ENCODE assay signal across 15 mouse cellular contexts in genomic region chr11:112238960-112239884, GRCm38 (mm10).
A peak's percentile ranks its signal among the peaks of the same experiment; 100 is the strongest.
DNase-seq lines count a peak whose midpoint lies in the region; ATAC-seq lines count a peak whose summit lies in the region.
"Had no signal": no experiment of that assay in that cellular context is flagged by ENCODE, and none has a peak within 500 bp of the region (broad histone marks: within the 10 kb centered on the region; RNA-seq: fewer than 3 reads in every experiment).

No protein-coding gene starts in this region.

- H3K9ac ChIP-seq in intestine, embryonic 15.5 days, result no peak overlapping the region
- no peak overlapping the region for H3K9ac ChIP-seq in limb, embryonic 11.5 days (ENCODE audit: low read length)
- H3K9ac ChIP-seq: heart, embryonic 12.5 days; liver, postnatal 0 days had no signal

- no peaks in the 10 kb centered on the region for H3K9me3 ChIP-seq in intestine, embryonic 15.5 days
- H3K9me3 ChIP-seq in limb, embryonic 11.5 days (ENCODE audit: control insufficient read depth, low read length), result no peaks in the 10 kb centered on the region
- H3K9me3 ChIP-seq in midbrain, embryonic 10.5 days (replicated peaks), result no peaks in the 10 kb centered on the region
- H3K9me3 ChIP-seq in hindbrain, embryonic 10.5 days, result no peaks in the 10 kb centered on the region
- H3K9me3 ChIP-seq: heart, embryonic 12.5 days had no signal

- no peak overlapping the region for H3K27ac ChIP-seq in intestine, embryonic 15.5 days
- H3K27ac ChIP-seq in limb, embryonic 11.5 days (replicated peaks; ENCODE audit: low read depth, low read length), result no peak overlapping the region; the same call in 1 of the 2 replicates
- H3K27ac ChIP-seq in midbrain, embryonic 10.5 days (replicated peaks), result no peak overlapping the region
- H3K27ac ChIP-seq in hindbrain, embryonic 10.5 days, result no peak overlapping the region
- H3K27ac ChIP-seq: hindbrain, postnatal 0 days had no signal

- no peak for ATAC-seq in intestine, embryonic 15.5 days
- no peak for ATAC-seq in limb, embryonic 11.5 days (ENCODE audit: insufficient number of reproducible peaks, low FRiP score, low TSS enrichment, low read depth)
- ATAC-seq: hindbrain, postnatal 0 days; liver, postnatal 0 days had no signal

- no peaks in the 10 kb centered on the region for H3K27me3 ChIP-seq in intestine, embryonic 15.5 days (replicated peaks)
- H3K27me3 ChIP-seq in limb, embryonic 11.5 days (ENCODE audit: control insufficient read depth, insufficient read depth, low read length), result no peaks in the 10 kb centered on the region
- H3K27me3 ChIP-seq in midbrain, embryonic 10.5 days (ENCODE audit: low read depth, poor library complexity, severe bottlenecking), result no peaks in the 10 kb centered on the region
- no peaks in the 10 kb centered on the region for H3K27me3 ChIP-seq in hindbrain, embryonic 10.5 days (ENCODE audit: insufficient read depth, poor library complexity, severe bottlenecking)
- H3K27me3 ChIP-seq: heart, embryonic 12.5 days; megakaryocyte, embryonic 14.5 days had no signal

- no peaks in the 10 kb centered on the region for H3K4me1 ChIP-seq in intestine, embryonic 15.5 days (replicated peaks)
- peaks cover 7% of the 10 kb centered on the region for H3K4me1 ChIP-seq in limb, embryonic 11.5 days (ENCODE audit: control insufficient read depth, insufficient read depth, low read length)
- H3K4me1 ChIP-seq in midbrain, embryonic 10.5 days, result no peaks in the 10 kb centered on the region
- H3K4me1 ChIP-seq in hindbrain, embryonic 10.5 days (replicated peaks), result no peaks in the 10 kb centered on the region
- H3K4me1 ChIP-seq: heart, embryonic 12.5 days; megakaryocyte, embryonic 14.5 days had no signal

- H3K4me3 ChIP-seq in intestine, embryonic 15.5 days (replicated peaks), result no peak overlapping the region
- no peak overlapping the region for H3K4me3 ChIP-seq in limb, embryonic 11.5 days (ENCODE audit: low read depth, low read length)
- H3K4me3 ChIP-seq in midbrain, embryonic 10.5 days, result no peak overlapping the region
- H3K4me3 ChIP-seq in hindbrain, embryonic 10.5 days, result no peak overlapping the region
- H3K4me3 ChIP-seq: heart, embryonic 12.5 days; megakaryocyte, embryonic 14.5 days had no signal

- no peaks in the 10 kb centered on the region for H3K36me3 ChIP-seq in intestine, embryonic 15.5 days
- H3K36me3 ChIP-seq in limb, embryonic 11.5 days (ENCODE audit: control insufficient read depth, insufficient read depth, low read length), result no peaks in the 10 kb centered on the region
- no peaks in the 10 kb centered on the region for H3K36me3 ChIP-seq in midbrain, embryonic 10.5 days
- no peaks in the 10 kb centered on the region for H3K36me3 ChIP-seq in hindbrain, embryonic 10.5 days
- H3K36me3 ChIP-seq: heart, embryonic 12.5 days had no signal

- peak overlapping the region; percentile 35; the same call in 1 of the 2 replicates for H3K4me2 ChIP-seq in intestine, embryonic 15.5 days (replicated peaks)
- H3K4me2 ChIP-seq in limb, embryonic 11.5 days (ENCODE audit: low read depth, severe bottlenecking), result peak overlapping the region; percentile 27; the same call in 1 of the 2 replicates
- H3K4me2 ChIP-seq: heart, embryonic 12.5 days had no signal

- DNase-seq in cerebellum, adult 11-12 months, result peak; percentile 4
- DNase-seq in cerebellum, postnatal 36 days, result no peak
- peak; percentile 5 for DNase-seq in cerebellum, adult 9-11 months
- DNase-seq in limb, embryonic 11.5 days (ENCODE audit: low spot score), result peak; percentile 70
- no peak for DNase-seq in midbrain, embryonic 10.5 days (ENCODE audit: low spot score)
- DNase-seq in urinary bladder, adult 18-20 months (ENCODE audit: low spot score in 2 of 2), result no peak
- no peak for DNase-seq in hindbrain, embryonic 10.5 days (ENCODE audit: low spot score)
- DNase-seq: layer of hippocampus, postnatal 36 days; liver, postnatal 0 days; right cerebral cortex, postnatal 4 days; thymus, adult 2 months had no signal

- 34% methylated on average over 19 of the region's 19 CpGs for WGBS in intestine, embryonic 15.5 days
- 19% methylated on average over 19 of the region's 19 CpGs for WGBS in limb, embryonic 11.5 days
- 77% methylated on average over 19 of the region's 19 CpGs for WGBS in midbrain, embryonic 10.5 days
- 75% methylated on average over 19 of the region's 19 CpGs for WGBS in hindbrain, embryonic 10.5 days

Comparison
In these comparisons a context has a peak if more than half of its experiments do, and no peak if none do; other contexts are left out.
1. DNase-seq: peak in cerebellum, adult 11-12 months (single experiment), cerebellum, adult 9-11 months (single experiment) and limb, embryonic 11.5 days (single experiment); none in cerebellum, postnatal 36 days (0 of 2), midbrain, embryonic 10.5 days (single experiment), urinary bladder, adult 18-20 months (0 of 2) and hindbrain, embryonic 10.5 days (single experiment).